Mouse (Mus musculus) neural tube, embryonic 11.5 days (tissue): Measurements from ENCODE around the gene Wfikkn1. TPM values are rescaled to one million over a fixed set of nuclear protein-coding genes. Genes with fewer than 3 reads are reported as not detected.

ENCODE experiments used
- ATAC-seq: fragments of 200-750 bp; cut with Nextera tagmentation; 2 replicates; pipeline ENCODE4 v1.8.0; 2017; ENCODE audit warnings: moderate number of reproducible peaks, mild to moderate bottlenecking, moderate TSS enrichment, moderate library complexity; ENCODE audit not compliant: insufficient read depth, low FRiP score, low TSS enrichment
- DNase-seq: peaks from one replicate; pipeline ENCODE4 v3.0.0-alpha.2; 2015; ENCODE audit warnings: low spot score
- H3K27ac ChIP-seq: fragments of 300-500 bp; sonication (generic); 2 replicates; pipeline ENCODE4 v1.5.1; 2014; ENCODE audit warnings: low read depth, mild to moderate bottlenecking, low read length
- H3K27me3 ChIP-seq: fragments of 300-500 bp; sonication (generic); 2 replicates; pipeline ENCODE4 v1.6.1; 2014; ENCODE audit warnings: mild to moderate bottlenecking, low read length, mixed read lengths; ENCODE audit not compliant: control insufficient read depth, insufficient read depth
- H3K36me3 ChIP-seq: fragments of 300-500 bp; sonication (generic); 2 replicates; pipeline ENCODE4 v1.6.1; 2014; ENCODE audit warnings: mild to moderate bottlenecking, low read length, moderate library complexity, mixed read lengths; ENCODE audit not compliant: control insufficient read depth, insufficient read depth
- H3K4me1 ChIP-seq: fragments of 300-500 bp; sonication (generic); 2 replicates; pipeline ENCODE4 v1.6.1; 2014; ENCODE audit warnings: low read length, mixed read lengths; ENCODE audit not compliant: control insufficient read depth, insufficient read depth
- H3K4me2 ChIP-seq: fragments of 300-500 bp; sonication (generic); 2 replicates; pipeline ENCODE4 v1.6.1; 2014; ENCODE audit warnings: low read depth, mild to moderate bottlenecking, moderate library complexity
- H3K4me3 ChIP-seq: fragments of 300-500 bp; sonication (generic); 2 replicates; pipeline ENCODE4 v1.5.1; 2014; ENCODE audit warnings: low read depth, low read length
- H3K9ac ChIP-seq: fragments of 300-500 bp; sonication (generic); 2 replicates; pipeline ENCODE4 v1.6.1; 2014; ENCODE audit warnings: mild to moderate bottlenecking, low read length
- H3K9me3 ChIP-seq: fragments of 300-500 bp; sonication (generic); 2 replicates; pipeline ENCODE4 v1.6.1; 2016; ENCODE audit warnings: low read length; ENCODE audit not compliant: control insufficient read depth
- WGBS: fragments of 180-500 bp; shearing (Covaris S2); extraction: QIAGEN DNeasy Blood & Tissue Kit; methylation state at CpG from one replicate; pipeline ENCODE4 v1.1.7; 2014; 5-methylcytosine and 5-hydroxymethylcytosine counted together
- polyA plus RNA-seq: library from polyadenylated mRNA; unstranded; fragments of >200 nt; fragmentation: Nextera tagmentation; extraction: Ambion mirVana; gene quantifications from 2 replicates; pipeline ENCODE4 v1.2.1, GENCODE M21; 2014

The Wfikkn1 gene
- polyA plus RNA-seq, 1 experiment from 2014 or later, result 1.7 TPM

GRCm38 (mm10) chr17:25833961-25834594 is 46.6 kb downstream of the Wfikkn1 start:
- peak overlapping the region; percentile 96 for H3K4me2 ChIP-seq
- peak overlapping the region; percentile 89 for H3K9ac ChIP-seq
- H3K27me3 ChIP-seq, result no peaks in the 10 kb centered on the region
- peaks cover 69% of the 10 kb centered on the region for H3K4me1 ChIP-seq
- 50% methylated on average over 6 of the region's 6 CpGs for WGBS
- H3K27ac ChIP-seq, result peak overlapping the region; percentile 94
- no peak for ATAC-seq
- no peak for DNase-seq
- peaks cover 22% of the 10 kb centered on the region for H3K36me3 ChIP-seq
- peak overlapping the region; percentile 85 for H3K4me3 ChIP-seq
- no peaks in the 10 kb centered on the region for H3K9me3 ChIP-seq

- Histone ChIP-seq H3K27ac (peak within 1 kb of the TSS; percentile 94), H3K4me3 (peak within 1 kb of the TSS; percentile 85), H3K4me1 (peaks cover 71% of the 10 kb centered on the region), H3K27me3 (no peaks in the 10 kb centered on the region), H3K9me3 (no peaks in the 10 kb centered on the region), H3K9ac (peak within 1 kb of the TSS; percentile 89), H3K4me2 (peak within 1 kb of the TSS; percentile 96), H3K36me3 (peaks cover 19% of the 10 kb centered on the region)
- WGBS, result under 1% methylated on average over 24 of the region's 24 CpGs
- ATAC-seq (peak; percentile 58), DNase-seq (no peak)
Observed at GRCm38 (mm10) chr17:25833291-25833663, 47.4 kb downstream of the Wfikkn1 start, which contains the start of gene Stub1. TSS of gene Stub1 (minus strand) at chr17:25833404.

GRCm38 (mm10) chr17:25832436-25833290 is 48.0 kb downstream of the Wfikkn1 start:
- under 1% methylated on average over 64 of the region's 77 CpGs for WGBS
- H3K9me3 ChIP-seq, result no peaks in the 10 kb centered on the region
- peaks cover 66% of the 10 kb centered on the region for H3K4me1 ChIP-seq
- peaks cover 19% of the 10 kb centered on the region for H3K36me3 ChIP-seq
- H3K4me3 ChIP-seq, result peak overlapping the region; percentile 85
- H3K4me2 ChIP-seq, result peak overlapping the region; percentile 96
- peak overlapping the region; percentile 89 for H3K9ac ChIP-seq
- ATAC-seq (peak; percentile 86), DNase-seq (peak; percentile 100)
- H3K27me3 ChIP-seq, result no peaks in the 10 kb centered on the region
- peak overlapping the region; percentile 94 for H3K27ac ChIP-seq

DNA sequence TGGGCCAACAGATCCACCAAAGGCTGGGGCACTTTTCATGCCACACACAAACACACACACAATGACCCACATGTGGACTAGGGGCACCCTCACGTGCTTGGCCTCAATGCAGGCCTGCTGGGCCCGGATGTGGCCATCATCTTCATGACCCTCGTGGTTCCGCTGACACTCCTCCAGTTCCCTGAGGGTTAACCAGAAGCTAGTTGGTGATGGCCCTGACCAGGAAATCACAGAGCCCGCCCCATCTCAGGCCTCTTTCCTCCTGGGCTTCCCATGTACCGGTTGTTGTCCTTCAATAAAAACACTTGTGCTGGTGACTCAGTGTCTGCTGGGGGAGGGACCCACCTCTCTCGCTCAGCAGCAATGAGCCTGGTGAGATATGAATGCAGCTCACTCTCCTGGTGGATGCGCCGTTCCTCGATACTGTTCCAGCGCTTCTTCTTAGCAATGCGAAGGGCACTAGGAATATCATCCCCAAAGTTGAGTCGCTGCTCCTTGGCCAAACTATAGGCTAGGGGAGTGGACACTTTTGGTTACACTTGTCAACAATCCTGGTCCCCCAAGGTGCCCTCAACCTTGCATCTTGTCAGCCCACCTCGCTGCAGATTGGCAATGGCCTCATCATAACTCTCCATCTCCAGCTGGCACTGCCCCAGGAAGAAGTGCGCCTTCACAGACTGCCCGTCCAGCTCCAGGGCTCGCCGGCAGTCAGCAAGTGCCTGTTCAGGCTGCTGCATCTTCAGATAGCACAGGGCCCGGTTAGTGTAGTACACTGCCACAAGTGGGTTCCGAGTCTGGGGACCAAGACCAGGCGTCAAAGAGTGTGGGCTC is 49.0 kb downstream of the Wfikkn1 start:
- Histone ChIP-seq H3K36me3 (peaks cover 19% of the 10 kb centered on the region), H3K4me3 (peak overlapping the region; percentile 85), H3K4me2 (peak overlapping the region; percentile 96), H3K9ac (peak overlapping the region; percentile 89), H3K27me3 (no peaks in the 10 kb centered on the region), H3K4me1 (peaks cover 60% of the 10 kb centered on the region), H3K27ac (no peak overlapping the region), H3K9me3 (no peaks in the 10 kb centered on the region)
- ATAC-seq (no peak), DNase-seq (no peak)
- 66% methylated on average over 21 of the region's 21 CpGs for WGBS

DNA sequence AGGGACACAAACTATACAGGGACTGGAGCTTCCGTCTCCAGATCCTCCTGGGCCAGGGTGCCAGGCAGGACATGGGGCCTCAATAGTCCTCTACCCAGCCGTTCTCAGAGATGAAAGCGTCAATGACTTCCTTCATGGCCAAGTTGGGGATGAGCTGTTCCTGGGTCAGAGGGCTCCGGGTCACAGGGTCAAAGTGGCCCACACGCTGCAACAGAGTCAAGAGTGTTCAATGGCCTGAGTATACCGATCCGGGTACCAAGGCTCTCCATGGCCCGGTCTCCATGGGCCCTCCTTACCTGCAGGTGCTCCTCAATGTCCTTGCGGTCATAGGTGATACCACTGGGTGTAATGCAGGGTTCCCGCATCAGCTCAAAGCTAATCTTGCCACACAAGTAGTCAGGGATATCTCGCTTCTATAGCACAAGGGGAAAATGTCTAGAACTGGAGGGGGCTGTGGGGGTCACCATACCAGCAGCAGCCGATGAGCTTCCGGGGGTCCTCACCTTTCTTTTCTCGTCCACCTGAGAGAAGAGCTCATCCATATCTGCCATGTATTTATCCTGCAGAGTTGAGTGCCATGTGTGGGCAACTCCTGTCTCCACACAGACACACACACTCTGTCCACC is 49.7 kb downstream of the Wfikkn1 start:
- DNase-seq (no peak), ATAC-seq (no peak)
- Histone ChIP-seq H3K9ac (no peak overlapping the region), H3K4me1 (peaks cover 55% of the 10 kb centered on the region), H3K4me2 (peak overlapping the region; percentile 96), H3K27me3 (no peaks in the 10 kb centered on the region), H3K27ac (no peak overlapping the region), H3K9me3 (no peaks in the 10 kb centered on the region), H3K36me3 (peaks cover 19% of the 10 kb centered on the region), H3K4me3 (peak overlapping the region; percentile 85)
- whole genome bisulfite sequencing, result 85% methylated on average over 14 of the region's 14 CpGs

- Histone ChIP-seq H3K4me3 (peak overlapping the region; percentile 46), H3K27me3 (no peaks in the 10 kb centered on the region), H3K9me3 (no peaks in the 10 kb centered on the region), H3K4me1 (peaks cover 55% of the 10 kb centered on the region), H3K4me2 (peak overlapping the region; percentile 82), H3K27ac (no peak overlapping the region), H3K36me3 (peaks cover 19% of the 10 kb centered on the region), H3K9ac (no peak overlapping the region)
- no peak for DNase-seq
- WGBS, result 87% methylated on average over 4 of the region's 4 CpGs
- no peak for ATAC-seq
Observed at GRCm38 (mm10) chr17:25830200-25830753, 50.4 kb downstream of the Wfikkn1 start.

DNA sequence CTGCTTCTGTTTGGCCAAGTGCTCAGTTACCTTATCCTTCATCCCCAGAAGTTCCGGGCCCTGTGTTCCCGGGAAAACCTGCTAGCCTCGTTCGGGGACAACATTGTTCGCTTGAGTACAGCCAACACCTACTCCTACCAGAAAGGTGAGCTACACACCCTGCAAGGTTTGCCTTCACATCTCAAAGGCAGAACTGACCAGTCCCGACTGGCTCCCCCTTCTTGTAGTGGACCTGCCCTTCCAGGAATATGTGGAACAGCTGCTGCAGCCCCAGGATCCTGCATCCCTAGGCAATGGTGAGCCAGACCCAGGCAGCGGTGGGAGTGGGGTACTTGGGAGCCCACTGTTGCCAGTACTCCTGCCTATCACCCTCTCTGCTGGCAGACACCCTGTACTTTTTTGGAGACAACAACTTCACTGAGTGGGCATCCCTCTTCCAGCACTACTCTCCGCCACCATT is 51.1 kb downstream of the Wfikkn1 start:
- Histone ChIP-seq H3K4me2 (peak overlapping the region; percentile 82), H3K9me3 (no peaks in the 10 kb centered on the region), H3K4me1 (peaks cover 50% of the 10 kb centered on the region), H3K4me3 (peak overlapping the region; percentile 46), H3K27ac (peak overlapping the region; percentile 63), H3K27me3 (no peaks in the 10 kb centered on the region), H3K36me3 (peaks cover 15% of the 10 kb centered on the region), H3K9ac (peak overlapping the region; percentile 77)
- DNase-seq, result no peak
- WGBS, result 48% methylated on average over 8 of the region's 8 CpGs
- no peak for ATAC-seq
